Mouse (Mus musculus) stomach, embryonic 15.5 days (tissue): ENCODE measurements around the gene Trpc4. TPM values are rescaled to one million over a fixed set of nuclear protein-coding genes. Genes with fewer than 3 reads are reported as not detected.

Experiments
- ATAC-seq: fragments of 200-750 bp; cut with Nextera tagmentation; 2 replicates; pipeline ENCODE4 v1.8.0; 2017; ENCODE audit warnings: low read depth, moderate number of reproducible peaks, moderate TSS enrichment; ENCODE audit not compliant: insufficient read depth, low FRiP score
- H3K27ac ChIP-seq: fragments of 300-500 bp; sonication (generic); 2 replicates; pipeline ENCODE4 v1.5.1; 2015; ENCODE audit warnings: mild to moderate bottlenecking, inconsistent platforms
- H3K27me3 ChIP-seq: fragments of 300-500 bp; sonication (generic); replicated peaks from 2 replicates; pipeline ENCODE4 v1.6.1; 2015; ENCODE audit warnings: inconsistent platforms
- H3K36me3 ChIP-seq: fragments of 300-500 bp; sonication (generic); 2 replicates; pipeline ENCODE4 v1.6.1; 2015; ENCODE audit warnings: inconsistent platforms
- H3K4me1 ChIP-seq: fragments of 300-500 bp; sonication (generic); 2 replicates; pipeline ENCODE4 v1.6.1; 2015; ENCODE audit warnings: inconsistent platforms
- H3K4me2 ChIP-seq: fragments of 300-500 bp; sonication (generic); 2 replicates; pipeline ENCODE4 v1.6.1; 2015; ENCODE audit warnings: mild to moderate bottlenecking, inconsistent platforms
- H3K4me3 ChIP-seq: fragments of 300-500 bp; sonication (generic); replicated peaks from 2 replicates; pipeline ENCODE4 v1.5.1; 2015; ENCODE audit warnings: inconsistent platforms
- H3K9ac ChIP-seq: fragments of 300-500 bp; sonication (generic); 2 replicates; pipeline ENCODE4 v1.6.1; 2015; ENCODE audit warnings: inconsistent platforms
- H3K9me3 ChIP-seq: fragments of 300-500 bp; sonication (generic); 2 replicates; pipeline ENCODE4 v1.6.1; 2016; ENCODE audit warnings: inconsistent platforms
- WGBS: fragments of 180-500 bp; shearing (Covaris S2); methylation state at CpG from one replicate; pipeline ENCODE4 v1.1.7; 2015; 5-methylcytosine and 5-hydroxymethylcytosine counted together
- polyA plus RNA-seq: library from polyadenylated mRNA; unstranded; fragments of >200 nt; fragmentation: Nextera tagmentation; extraction: Ambion mirVana; gene quantifications from 2 replicates; pipeline ENCODE4 v1.2.1, GENCODE M21; 2015

Trpc4 gene
- polyA plus RNA-seq, 1 experiment from 2014 or later: 1.8 TPM

DNA sequence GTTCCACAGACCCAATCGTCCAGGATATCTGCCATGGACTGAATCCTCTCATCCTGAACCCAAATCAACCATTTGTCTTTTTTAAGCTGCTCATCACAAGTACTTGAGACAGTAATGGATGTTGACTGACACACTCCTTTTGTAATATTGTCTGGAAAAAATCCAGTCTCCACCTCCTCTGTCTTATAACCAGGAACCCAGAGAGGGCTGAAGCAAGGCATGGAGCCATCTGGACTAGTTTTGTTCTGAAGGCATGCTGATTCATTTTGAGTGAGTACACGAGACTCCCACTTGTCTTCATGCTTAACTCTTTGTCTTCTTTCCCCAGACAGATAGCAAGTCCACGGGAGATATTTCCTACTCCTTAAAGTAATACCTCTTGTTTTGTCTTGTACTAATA is 54.3 kb downstream of the Trpc4 start:
- H3K4me2 ChIP-seq: no peak overlapping the region
- no peak for ATAC-seq
- H3K4me1 ChIP-seq: no peaks in the 10 kb centered on the region
- H3K4me3 ChIP-seq: no peak overlapping the region
- WGBS: 54% methylated on average over 3 of the region's 3 CpGs
- no peak overlapping the region for H3K27ac ChIP-seq
- H3K9me3 ChIP-seq: no peaks in the 10 kb centered on the region
- H3K9ac ChIP-seq: no peak overlapping the region
- H3K36me3 ChIP-seq: no peaks in the 10 kb centered on the region
- H3K27me3 ChIP-seq: no peaks in the 10 kb centered on the region

DNA sequence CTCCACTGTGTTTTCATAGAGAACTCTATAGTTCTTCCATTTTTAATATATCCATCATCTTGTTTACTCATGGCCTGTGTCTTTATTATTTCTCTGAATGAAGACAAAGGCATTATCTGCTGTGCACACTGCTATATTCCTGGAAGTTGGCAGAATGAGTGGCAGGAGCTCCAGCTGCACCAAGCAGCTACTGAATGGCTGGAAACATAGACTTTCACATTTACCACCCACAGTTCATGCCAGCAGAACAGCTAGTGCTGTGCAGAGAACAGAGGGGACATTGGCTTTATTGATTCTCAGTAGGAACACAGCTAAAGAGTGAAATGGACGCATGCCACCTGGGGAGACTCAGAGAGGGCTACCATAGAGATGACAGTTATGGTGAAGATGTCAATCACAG is 55.6 kb downstream of the Trpc4 start:
- ATAC-seq: no peak
- Histone ChIP-seq H3K36me3 (no peaks in the 10 kb centered on the region), H3K27ac (no peak overlapping the region), H3K27me3 (no peaks in the 10 kb centered on the region), H3K9me3 (no peaks in the 10 kb centered on the region), H3K4me1 (no peaks in the 10 kb centered on the region), H3K4me2 (no peak overlapping the region), H3K9ac (no peak overlapping the region), H3K4me3 (no peak overlapping the region)
- 78% methylated on average over 1 of the region's 1 CpGs for WGBS

DNA sequence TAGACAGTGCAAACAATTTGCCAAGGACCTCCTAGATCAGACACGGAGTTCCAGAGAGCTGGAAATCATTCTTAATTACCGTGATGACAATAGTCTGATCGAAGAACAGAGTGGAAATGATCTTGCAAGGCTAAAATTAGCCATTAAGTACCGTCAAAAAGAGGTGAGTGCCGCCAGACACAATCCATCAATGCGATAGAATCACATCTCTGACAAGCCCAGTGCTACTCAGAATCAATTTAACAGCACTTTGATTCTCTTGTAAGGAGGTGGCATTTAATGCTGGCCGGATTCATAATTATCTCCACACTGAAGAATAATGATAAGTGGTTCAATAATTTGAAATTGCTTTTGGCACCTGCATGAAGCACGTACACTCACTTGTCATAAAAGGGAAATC is 66.7 kb downstream of the Trpc4 start:
- Histone ChIP-seq H3K36me3 (no peaks in the 10 kb centered on the region), H3K9ac (no peak overlapping the region), H3K4me2 (no peak overlapping the region), H3K4me3 (no peak overlapping the region), H3K4me1 (no peaks in the 10 kb centered on the region), H3K27ac (no peak overlapping the region), H3K27me3 (no peaks in the 10 kb centered on the region), H3K9me3 (no peaks in the 10 kb centered on the region)
- 54% methylated on average over 8 of the region's 8 CpGs for WGBS
- ATAC-seq: no peak

DNA sequence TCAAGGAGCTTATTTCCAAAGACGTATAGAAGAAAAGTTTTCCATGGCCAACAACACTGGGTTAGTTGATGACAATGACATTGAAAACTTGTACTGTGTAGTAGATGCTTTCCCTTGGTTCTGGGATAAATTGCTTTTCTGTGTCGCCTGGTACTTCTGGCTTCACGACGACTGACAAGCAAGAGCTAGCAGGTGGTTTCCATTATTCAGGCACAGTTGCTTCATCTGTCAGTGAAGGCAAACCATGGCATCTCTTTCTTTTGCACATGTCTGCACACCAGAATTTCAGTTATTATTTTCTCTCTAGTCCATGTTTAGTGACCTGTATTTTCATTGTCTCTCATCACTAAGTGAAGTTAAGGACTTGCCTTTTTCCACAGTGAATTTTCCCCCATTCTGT is 72.6 kb downstream of the Trpc4 start:
- H3K4me3 ChIP-seq: no peak overlapping the region
- H3K27ac ChIP-seq: no peak overlapping the region
- H3K36me3 ChIP-seq: no peaks in the 10 kb centered on the region
- no peak overlapping the region for H3K4me2 ChIP-seq
- no peaks in the 10 kb centered on the region for H3K4me1 ChIP-seq
- H3K9ac ChIP-seq: no peak overlapping the region
- no peaks in the 10 kb centered on the region for H3K9me3 ChIP-seq
- ATAC-seq: no peak
- WGBS: 54% methylated on average over 4 of the region's 4 CpGs
- H3K27me3 ChIP-seq: no peaks in the 10 kb centered on the region

DNA sequence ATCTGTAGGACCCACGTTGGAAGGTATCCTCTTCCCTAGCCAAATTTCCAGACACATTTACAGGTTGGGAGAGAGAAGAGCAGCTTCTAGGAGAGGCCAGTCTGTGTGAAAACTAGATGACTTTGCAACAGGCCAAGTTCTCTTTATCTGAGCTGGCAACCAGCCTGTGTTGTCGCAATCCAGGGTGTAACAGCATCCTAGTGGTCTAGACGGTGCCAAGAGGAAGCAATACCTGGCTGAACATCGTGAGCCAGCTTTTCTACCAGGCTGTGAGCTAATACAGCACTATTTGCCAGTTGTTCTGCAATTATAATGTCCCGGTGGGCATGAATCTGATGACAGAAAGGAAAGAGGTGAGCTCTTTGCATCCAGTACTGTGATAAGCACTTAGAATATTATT is 83.1 kb downstream of the Trpc4 start:
- H3K9me3 ChIP-seq: no peaks in the 10 kb centered on the region
- H3K9ac ChIP-seq: no peak overlapping the region
- H3K27me3 ChIP-seq: no peaks in the 10 kb centered on the region
- no peak overlapping the region for H3K27ac ChIP-seq
- no peak overlapping the region for H3K4me3 ChIP-seq
- 65% methylated on average over 5 of the region's 5 CpGs for WGBS
- H3K36me3 ChIP-seq: no peaks in the 10 kb centered on the region
- H3K4me2 ChIP-seq: no peak overlapping the region
- H3K4me1 ChIP-seq: no peaks in the 10 kb centered on the region
- ATAC-seq: no peak

DNA sequence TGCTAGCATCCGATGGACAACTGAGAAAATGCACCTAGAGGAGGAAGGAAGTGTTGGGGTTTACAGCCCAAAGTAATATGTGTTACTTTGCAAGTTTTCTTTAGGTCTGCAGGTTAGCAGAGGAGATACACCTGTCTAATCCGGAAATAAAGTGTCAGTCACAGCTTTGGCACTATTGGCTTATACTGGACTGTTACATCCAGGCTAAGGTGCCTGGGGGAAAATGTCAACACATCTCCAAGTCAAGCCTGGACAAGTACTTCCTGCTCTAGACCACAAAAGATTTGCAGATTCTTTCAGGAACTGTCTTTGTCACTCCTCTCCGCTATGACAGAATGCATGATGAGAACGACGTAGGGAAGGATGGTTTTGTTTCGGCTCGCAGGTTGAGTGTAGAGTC is 83.6 kb downstream of the Trpc4 start:
- Histone ChIP-seq H3K4me3 (no peak overlapping the region), H3K27me3 (no peaks in the 10 kb centered on the region), H3K9ac (no peak overlapping the region), H3K27ac (no peak overlapping the region), H3K9me3 (no peaks in the 10 kb centered on the region), H3K4me2 (no peak overlapping the region), H3K36me3 (no peaks in the 10 kb centered on the region), H3K4me1 (no peaks in the 10 kb centered on the region)
- no peak for ATAC-seq
- WGBS: 88% methylated on average over 7 of the region's 7 CpGs

DNA sequence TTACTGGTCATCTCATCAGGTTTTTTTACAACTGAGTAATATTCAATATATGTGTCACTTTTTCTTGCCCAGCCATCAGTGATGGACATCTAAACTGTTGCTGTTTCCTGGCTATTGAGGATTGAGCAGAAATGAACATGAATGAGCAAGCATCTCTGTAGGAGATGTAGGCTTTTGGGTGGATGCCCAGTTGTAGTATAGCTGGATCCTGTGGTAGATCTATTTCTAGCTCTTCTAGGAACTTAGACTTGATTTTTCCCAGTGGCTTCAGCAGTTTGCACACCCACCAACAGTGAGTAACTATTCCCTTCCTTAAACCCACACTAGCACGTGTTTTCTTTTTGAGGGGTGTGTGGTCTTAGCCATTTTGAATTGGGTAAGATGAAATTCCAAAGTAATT is 87.3 kb downstream of the Trpc4 start:
- Histone ChIP-seq H3K36me3 (no peaks in the 10 kb centered on the region), H3K4me3 (no peak overlapping the region), H3K27ac (no peak overlapping the region), H3K4me1 (no peaks in the 10 kb centered on the region), H3K9me3 (no peaks in the 10 kb centered on the region), H3K4me2 (no peak overlapping the region), H3K9ac (no peak overlapping the region), H3K27me3 (no peaks in the 10 kb centered on the region)
- no peak for ATAC-seq
- WGBS: 77% methylated on average over 1 of the region's 1 CpGs

DNA sequence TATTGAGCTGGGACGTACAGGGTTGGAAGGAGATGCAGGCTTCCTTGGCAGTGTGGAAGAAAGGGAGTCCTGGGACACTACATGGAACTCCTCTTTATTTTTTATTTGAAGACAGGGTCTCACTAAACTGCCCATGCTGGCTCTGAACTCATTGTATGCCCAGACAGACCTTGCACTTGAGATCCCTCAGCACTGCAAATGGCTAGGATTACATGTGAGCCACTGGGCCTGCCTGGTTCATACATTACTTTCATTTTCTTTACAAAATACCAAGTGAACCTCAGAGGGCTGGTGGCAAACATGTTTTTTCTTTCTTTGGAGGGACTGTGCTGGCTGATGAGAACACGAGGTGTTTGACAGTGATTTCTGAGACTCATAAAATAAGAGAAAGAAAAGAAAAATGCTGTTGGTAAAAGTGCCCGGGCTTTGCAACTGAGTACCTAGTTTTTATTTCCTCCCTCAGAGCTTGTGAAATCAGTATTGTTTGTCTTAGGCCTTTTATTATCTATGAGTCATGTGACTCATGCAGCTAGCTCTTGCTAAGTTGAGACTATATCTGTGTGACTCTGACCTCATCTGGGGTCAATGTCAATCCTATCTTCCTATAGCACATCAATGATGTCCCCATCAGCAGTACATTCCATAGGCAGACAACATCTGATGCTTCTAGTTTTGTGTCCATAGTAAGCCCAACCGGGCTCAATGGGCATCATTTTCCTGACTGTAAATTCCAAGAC is 89.1 kb downstream of the Trpc4 start:
- no peak for ATAC-seq
- H3K27ac ChIP-seq: no peak overlapping the region
- no peak overlapping the region for H3K4me3 ChIP-seq
- no peak overlapping the region for H3K4me2 ChIP-seq
- H3K9me3 ChIP-seq: no peaks in the 10 kb centered on the region
- no peaks in the 10 kb centered on the region for H3K36me3 ChIP-seq
- no peak overlapping the region for H3K9ac ChIP-seq
- 77% methylated on average over 4 of the region's 4 CpGs for WGBS
- no peaks in the 10 kb centered on the region for H3K27me3 ChIP-seq
- H3K4me1 ChIP-seq: no peaks in the 10 kb centered on the region

DNA sequence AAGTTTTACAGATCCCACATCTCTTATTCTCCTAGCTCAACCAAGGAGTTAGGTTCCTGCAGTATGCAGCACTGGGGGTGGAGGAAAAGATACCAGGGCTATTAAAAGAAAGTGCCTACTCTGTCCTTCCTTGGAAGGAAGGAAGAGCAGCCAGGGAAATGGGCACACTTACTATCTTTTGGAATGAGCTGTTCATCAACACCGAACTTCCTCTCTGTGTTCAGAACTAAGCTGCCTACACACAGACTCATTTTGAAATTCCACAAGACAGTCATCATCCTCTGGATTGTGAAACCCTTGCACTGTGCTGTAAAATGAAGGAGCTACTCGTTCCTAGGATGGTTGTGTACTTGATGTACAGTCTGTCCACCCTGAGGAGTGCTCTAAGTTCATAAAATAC is 90.6 kb downstream of the Trpc4 start:
- H3K4me2 ChIP-seq: no peak overlapping the region
- 61% methylated on average over 2 of the region's 2 CpGs for WGBS
- no peak overlapping the region for H3K27ac ChIP-seq
- H3K4me3 ChIP-seq: no peak overlapping the region
- no peak overlapping the region for H3K9ac ChIP-seq
- H3K4me1 ChIP-seq: no peaks in the 10 kb centered on the region
- H3K36me3 ChIP-seq: no peaks in the 10 kb centered on the region
- H3K27me3 ChIP-seq: no peaks in the 10 kb centered on the region
- no peaks in the 10 kb centered on the region for H3K9me3 ChIP-seq
- ATAC-seq: no peak

DNA sequence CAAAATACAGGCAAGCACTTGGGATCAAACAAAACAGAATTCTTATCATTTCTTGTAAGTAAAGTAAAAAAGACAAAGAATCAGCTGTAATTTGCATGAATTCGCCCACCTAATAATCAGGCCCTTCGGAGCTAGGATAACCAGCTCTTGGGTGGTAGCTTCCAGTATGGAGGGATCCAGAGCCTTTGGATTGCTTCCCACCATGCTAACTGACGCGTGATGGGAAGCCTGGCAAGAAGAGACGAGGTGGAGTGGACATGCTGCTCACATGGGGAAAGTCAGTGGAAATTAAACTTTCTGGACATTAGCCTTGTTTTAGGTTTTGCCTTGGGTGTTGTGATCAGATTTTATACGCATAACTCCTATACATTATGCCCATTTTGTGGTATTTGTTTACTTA is 93.5 kb downstream of the Trpc4 start:
- Histone ChIP-seq H3K27me3 (no peaks in the 10 kb centered on the region), H3K9ac (no peak overlapping the region), H3K27ac (no peak overlapping the region), H3K4me2 (no peak overlapping the region), H3K4me1 (no peaks in the 10 kb centered on the region), H3K4me3 (no peak overlapping the region), H3K9me3 (no peaks in the 10 kb centered on the region), H3K36me3 (no peaks in the 10 kb centered on the region)
- ATAC-seq: no peak
- 90% methylated on average over 6 of the region's 6 CpGs for WGBS

DNA sequence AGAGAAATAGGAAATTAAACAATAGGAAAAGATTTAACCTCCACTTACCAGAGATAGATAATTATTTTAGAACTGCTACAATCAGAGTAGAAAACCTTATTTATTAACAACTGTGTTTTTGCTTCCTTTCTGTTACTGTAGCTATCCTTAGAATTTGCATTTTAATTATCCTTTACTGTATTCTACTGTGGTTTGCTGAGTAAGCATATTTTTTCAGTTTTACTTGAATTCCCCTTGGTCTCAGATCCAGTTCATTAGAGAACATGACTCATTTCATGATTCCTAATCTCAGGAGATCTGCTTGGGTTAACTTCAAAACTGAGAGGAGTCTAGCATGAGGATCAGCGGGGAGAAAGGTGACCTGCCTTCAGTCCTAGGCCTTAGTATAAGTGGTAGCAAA is 111.1 kb downstream of the Trpc4 start:
- Histone ChIP-seq H3K9ac (no peak overlapping the region), H3K4me3 (no peak overlapping the region), H3K9me3 (no peaks in the 10 kb centered on the region), H3K27me3 (no peaks in the 10 kb centered on the region), H3K4me2 (no peak overlapping the region), H3K4me1 (no peaks in the 10 kb centered on the region), H3K27ac (no peak overlapping the region), H3K36me3 (no peaks in the 10 kb centered on the region)
- 94% methylated on average over 1 of the region's 1 CpGs for WGBS
- ATAC-seq: no peak

DNA sequence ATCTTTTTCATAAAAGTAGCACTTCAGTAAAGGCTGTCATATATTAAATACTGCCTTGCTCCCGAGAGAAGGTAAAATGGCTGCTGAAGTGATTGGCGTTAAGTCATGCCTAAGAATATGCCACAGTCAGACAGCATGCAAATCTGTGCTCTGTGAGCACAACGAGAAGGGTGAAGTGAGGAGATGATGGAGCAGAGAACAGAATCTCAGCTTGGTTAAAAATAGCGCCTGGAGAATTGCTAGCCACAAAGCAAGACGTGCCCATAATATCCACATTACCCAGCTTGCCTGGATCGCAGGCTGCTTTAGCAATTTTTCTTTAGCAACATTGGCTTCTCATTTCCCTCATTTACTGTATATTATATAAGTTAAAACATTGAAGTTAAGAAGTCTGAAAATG is 113.3 kb downstream of the Trpc4 start:
- Histone ChIP-seq H3K9ac (no peak overlapping the region), H3K27me3 (no peaks in the 10 kb centered on the region), H3K36me3 (no peaks in the 10 kb centered on the region), H3K27ac (no peak overlapping the region), H3K4me1 (no peaks in the 10 kb centered on the region), H3K4me3 (no peak overlapping the region), H3K9me3 (no peaks in the 10 kb centered on the region), H3K4me2 (no peak overlapping the region)
- WGBS: 82% methylated on average over 6 of the region's 6 CpGs
- ATAC-seq: no peak

DNA sequence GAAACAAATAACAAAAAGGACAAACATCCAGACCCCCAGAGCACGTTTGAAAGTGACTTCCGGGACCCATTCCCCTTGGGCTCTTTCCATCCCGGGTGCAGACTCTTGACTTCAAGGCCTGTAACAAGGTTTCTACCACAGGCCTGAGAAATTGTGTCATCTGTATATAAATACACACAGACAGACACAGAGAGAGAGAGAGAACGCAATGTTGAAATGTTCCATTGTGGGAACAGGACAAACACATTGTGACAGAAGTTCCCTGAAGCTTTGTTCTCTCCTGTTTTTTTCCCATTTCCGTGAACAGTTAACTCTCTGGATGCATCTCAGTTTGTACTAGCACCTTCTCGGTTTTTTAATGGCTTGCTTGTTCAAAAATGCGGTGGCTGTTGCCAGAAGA is 118.8 kb downstream of the Trpc4 start:
- 68% methylated on average over 7 of the region's 7 CpGs for WGBS
- no peak overlapping the region for H3K27ac ChIP-seq
- H3K4me2 ChIP-seq: no peak overlapping the region
- H3K4me3 ChIP-seq: no peak overlapping the region
- no peak overlapping the region for H3K9ac ChIP-seq
- H3K36me3 ChIP-seq: no peaks in the 10 kb centered on the region
- no peaks in the 10 kb centered on the region for H3K27me3 ChIP-seq
- H3K4me1 ChIP-seq: no peaks in the 10 kb centered on the region
- H3K9me3 ChIP-seq: no peaks in the 10 kb centered on the region
- no peak for ATAC-seq
